Mouse (Mus musculus) layer of hippocampus, adult 18-20 months (tissue): Measurements from ENCODE around the gene Msl1. TPM values are rescaled to one million over a fixed set of nuclear protein-coding genes. Genes with fewer than 3 reads are reported as not detected.
A peak's percentile ranks its signal among the peaks of the same experiment; 100 is the strongest.
"Not testable (repeated sequence)": the region's sequence is repeated elsewhere in the genome, so short reads cannot be mapped to it uniquely, and the experiment has no call there.

ENCODE experiments used
- DNase-seq, 2 experiments: peaks; one replicate each; pipeline ENCODE4 v3.0.0; 2022; ENCODE audit warnings: low spot score in 2 of 2
- total RNA-seq, 2 experiments: library from RNA; stranded (reverse); gene quantifications; 2 replicates each; pipeline ENCODE4 v1.2.3; 2021

Msl1 gene
- total RNA-seq, 2 experiments from 2014 or later, result 178 to 183 TPM

DNA sequence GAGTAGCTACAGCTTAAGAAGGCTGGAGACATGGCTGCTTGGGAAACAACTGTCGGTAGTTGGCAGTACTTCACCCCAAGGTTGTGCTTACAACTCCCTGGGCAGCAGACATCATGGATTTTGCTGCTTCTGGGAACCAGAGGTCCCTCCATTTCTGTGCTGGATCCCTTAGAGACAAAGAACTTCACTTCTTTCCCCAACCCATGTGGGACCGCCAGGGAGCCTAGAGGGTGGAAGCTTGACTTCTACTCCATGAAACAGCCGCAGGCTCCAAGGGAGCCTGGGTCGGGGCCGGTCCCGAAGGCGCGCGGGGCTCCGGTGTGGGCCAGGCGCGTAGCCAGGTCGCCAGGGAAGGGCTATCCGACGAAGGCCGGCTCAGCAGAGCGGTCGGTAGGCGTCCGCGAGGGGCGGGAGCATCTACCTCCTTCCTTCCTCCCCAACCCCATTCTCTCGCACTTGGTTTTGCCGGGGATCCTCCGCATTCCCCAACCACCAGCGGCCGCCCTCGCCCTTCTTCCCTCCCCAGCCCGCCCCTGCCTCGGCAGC is 774 bp upstream of the Msl1 start:
- peak in 1 of 2 experiments; percentile 67 for DNase-seq

DNA sequence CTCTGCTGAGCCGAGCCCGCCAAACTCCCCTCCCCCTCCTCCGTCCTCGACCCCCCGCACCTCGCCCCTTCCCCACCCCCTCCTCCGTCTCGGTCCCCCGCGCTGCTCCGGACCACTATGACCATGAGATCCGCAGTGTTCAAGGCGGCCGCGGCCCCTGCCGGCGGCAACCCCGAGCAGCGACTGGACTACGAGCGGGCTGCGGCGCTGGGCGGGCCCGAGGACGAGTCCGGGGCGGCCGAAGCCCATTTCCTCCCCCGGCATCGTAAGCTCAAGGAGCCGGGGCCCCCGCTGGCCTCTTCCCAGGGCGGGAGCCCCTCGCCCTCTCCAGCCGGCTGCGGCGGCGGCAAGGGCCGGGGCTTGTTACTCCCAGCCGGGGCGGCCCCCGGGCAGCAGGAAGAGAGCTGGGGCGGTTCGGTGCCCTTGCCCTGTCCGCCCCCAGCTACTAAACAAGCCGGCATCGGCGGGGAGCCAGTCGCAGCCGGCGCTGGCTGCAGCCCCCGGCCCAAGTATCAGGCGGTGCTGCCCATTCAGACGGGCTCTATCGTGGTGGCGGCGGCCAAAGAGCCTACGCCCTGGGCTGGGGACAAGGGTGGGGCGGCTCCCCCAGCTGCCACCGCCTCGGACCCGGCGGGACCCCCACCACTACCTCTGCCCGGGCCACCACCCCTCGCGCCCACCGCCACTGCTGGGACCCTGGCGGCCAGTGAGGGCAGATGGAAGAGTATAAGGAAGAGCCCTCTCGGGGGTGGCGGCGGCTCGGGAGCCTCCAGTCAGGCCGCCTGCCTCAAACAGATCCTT is 598 bp downstream of the Msl1 start:
- DNase-seq, result no peak

DNA sequence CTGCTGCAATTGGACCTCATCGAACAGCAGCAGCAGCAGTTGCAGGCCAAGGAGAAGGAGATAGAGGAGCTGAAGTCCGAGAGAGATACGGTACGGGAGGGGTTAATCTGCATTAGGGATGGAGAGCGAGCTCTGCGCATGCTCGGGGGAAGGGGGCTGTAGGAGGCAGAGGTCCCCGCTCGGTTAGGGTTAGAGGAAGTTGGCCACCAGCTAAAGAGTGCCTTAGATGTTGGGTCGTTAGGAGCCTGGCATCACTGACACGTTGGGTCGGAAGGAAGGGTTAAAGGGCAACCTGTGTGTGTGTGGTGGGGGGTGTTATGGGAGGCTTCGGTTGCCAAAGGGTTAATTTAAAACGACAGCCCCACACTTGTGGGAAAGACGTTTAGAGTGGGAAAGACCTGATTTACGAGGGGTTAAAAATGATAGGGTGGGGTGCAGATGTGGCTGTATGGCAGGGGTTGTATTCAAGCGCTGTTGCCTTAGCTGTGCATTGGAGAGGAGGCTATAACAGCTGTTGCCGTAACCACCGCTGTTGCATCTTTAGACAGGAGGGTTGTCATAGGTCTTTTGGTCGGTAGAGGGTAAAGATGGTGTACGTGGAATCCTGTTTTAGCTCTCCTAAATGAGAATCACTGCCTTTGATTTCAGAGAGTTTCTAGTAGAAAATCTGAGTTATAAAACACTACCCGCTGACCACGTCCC is 1.4 kb downstream of the Msl1 start:
- peak; percentile 72 to 79 for DNase-seq

DNA sequence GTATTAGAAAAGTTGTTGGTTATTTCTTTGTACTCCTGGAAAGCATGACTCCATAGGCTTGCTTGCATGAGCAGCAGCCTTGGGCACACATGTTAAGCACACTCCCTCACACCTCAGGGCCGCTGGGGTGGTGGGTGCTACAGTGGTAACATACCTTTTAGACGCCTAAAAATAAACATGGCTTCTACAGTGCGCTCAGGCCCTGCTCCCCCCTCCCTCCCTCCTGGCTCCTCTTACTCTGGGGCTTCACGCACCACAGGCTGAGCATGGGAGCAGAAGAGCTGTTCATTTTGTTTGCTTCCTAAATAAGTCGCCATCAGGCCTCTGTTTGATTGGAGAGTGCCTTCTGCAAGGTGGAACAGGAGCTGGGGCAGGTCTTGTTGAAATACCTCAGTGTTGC is 2.0 kb downstream of the Msl1 start:
- DNase-seq, result no peak

DNA sequence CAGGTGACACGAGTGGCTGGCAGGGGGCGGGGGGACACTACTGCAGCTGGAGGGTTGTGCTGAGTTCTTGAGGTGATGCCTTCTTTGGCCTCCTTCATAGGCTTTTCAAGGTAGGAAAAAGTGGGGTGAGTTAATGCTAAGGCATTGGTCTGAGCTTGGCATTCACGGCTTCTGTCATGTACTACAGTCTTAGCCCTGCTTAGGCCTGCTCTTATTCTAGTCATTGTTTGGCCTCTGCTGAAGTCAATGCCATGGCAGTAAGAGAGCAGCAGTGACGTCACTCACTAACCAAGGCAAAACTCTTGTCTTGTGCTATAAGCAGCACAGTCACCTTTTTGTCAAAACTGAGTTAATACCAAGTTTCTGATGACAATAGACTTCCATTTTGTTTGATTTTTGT is 2.6 kb downstream of the Msl1 start:
- DNase-seq, result no peak

DNA sequence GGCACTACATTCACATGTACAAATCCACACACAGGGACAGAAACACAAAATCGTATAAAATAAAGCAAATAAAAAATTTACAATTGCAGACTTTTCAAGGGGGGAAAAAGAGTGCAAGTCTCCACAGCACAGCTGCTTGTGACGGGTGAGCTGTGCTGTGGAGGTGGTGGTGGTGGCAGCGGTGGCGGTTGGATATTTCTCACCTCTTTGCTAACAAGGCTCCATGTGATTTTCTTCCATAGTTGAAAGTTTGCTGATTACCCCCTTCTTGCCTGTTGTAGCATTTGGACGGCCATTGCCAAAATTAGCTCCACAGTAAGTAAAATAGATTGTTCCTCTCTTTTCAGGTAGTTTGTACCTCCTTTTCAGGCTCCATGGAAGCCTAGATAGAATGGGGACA is 9.3 kb downstream of the Msl1 start, which contains the start of gene Casc3:
Casc3 (plus strand) TSS at position 301 of the 400 bp plus-strand sequence.
- no peak for DNase-seq

DNA sequence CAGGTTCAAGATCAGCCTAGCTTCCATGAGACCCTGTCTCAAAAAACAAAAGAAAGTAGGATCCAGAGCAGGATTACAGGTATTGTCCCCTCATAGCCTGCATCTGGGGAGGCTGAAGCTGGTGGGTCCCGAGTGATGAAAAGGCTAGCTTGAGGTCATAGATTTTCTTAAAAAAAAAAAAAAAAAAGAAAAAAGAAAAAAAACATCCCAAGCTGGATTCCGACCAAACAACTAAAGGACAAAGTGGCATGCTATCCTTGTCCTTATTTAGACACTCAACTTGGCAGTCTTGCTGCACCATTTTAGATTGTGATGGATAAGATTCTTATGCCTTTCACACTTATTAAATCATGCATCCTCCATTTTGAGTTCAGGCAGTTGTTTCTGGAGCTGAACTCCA is 13.1 kb downstream of the Msl1 start:
- no peak for DNase-seq

DNA sequence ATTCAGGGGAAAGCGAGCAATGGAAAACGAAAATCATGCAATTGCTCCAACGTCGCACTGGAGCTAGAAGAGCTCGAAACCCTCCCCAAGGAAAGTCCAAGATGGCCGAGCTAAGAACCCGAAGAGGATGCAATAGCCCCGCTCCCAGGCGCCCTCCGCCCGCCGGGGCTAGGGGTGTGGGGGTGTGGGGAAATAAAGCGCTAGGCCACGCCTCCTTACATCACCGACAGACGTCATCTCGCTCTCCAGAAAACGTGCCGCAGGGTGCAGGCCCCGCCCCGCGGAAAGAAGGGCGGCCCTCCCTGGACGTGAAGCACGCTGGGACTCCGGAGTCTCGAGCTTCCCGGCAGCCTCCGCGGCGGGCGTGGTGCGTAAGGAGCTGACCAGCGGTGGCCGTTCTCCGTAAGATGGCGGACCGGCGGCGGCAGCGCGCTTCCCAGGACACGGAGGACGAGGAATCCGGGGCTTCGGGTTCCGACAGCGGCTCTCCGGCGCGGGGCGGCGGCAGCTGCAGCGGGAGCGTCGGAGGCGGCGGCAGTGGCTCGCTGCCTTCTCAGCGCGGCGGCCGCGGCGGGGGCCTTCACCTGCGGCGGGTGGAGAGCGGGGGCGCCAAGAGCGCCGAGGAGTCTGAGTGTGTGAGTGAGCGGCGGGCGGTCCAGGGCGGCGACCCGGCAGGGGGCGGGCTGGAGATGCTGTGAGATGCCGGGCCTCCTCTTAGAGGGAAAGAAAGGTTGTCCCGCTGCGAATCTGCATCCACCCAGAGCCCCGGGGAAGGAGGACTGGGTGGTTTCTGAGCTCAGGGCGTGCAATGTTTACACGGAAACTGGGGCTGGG is 14.4 kb downstream of the Msl1 start:
- DNase-seq, result peak; percentile 99

DNA sequence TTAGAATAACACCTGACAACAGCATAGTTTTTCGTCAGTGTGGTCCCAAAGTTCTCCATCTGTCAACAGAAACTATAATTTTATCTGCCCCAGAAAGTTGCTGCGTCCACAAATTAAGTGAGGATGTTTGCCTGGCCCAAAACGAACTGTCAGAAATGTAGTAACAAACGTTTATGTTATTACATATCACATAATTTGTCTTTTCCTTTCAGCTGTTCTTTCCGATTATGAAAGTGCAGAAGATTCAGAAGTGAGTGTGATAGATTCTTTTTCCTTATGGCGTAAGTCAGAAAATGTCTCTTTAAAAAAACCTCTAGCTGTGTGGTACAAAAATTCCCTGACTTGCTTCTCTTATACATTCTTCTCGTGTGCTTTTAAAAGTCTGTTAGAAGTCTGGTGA is 15.4 kb downstream of the Msl1 start:
- no peak for DNase-seq

DNA sequence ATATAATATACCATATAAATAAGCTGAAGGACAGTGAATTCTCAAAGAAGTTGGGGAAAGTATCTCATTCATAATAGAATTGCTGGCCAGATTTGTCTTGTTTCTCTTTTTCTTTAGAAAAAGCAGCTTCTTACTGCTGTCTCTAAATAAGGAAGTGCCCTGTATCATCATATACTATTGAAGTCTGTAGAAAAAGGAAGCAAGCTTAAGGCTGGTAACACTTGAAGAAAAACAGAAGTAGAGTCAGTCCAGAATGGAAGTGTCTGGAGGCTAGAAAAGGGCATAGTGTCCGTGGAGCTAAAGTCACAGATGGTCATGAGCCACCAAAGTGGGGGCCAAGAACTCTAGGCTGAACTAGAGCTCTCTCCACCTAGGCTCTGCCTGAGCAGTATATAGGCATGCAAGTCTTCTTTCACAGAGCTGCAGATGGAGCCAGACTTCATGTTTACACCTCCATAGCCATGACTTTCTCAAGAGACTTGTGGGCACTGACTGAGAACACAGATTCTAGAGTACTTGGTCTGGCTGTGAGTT is 21.5 kb downstream of the Msl1 start:
- DNase-seq, result no peak

DNA sequence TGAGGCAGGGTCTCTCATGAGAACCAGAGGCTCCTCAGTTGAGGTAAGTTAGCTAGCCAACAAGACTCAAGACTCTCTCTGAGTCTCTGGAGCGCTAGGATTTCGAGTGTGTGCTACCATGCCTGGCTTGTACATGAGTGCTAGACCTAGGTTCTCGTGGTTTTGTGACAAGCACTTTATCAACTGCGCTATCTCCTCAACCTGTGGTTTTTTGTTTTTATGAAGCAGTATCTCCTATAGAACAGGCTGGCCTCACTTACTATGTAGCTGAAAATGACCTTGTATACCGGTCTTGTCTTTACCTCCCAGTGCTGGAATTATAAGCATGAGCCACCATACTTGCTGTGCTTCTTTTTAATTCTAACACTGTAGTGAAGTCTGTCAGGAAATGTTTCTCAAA is 25.7 kb downstream of the Msl1 start:
- no peak for DNase-seq

DNA sequence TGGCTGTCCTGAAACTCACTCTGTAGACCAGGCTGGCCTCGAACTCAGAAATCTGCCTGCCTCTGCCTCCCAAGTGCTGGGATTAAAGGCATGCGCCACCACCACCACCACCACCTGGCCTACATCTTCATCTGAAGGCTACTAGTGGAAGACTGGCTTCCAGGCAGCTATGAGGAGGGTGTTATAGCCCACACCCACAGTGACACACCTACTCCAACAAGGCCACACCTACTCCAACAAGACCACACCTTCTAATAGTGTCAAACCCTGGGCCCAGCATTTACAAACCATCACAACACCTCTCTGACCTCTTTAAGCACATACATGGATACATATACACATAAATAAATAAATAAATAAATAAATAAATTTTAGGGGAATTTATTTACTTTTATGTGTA is 30.8 kb downstream of the Msl1 start:
- DNase-seq, result not testable (repeated sequence)

DNA sequence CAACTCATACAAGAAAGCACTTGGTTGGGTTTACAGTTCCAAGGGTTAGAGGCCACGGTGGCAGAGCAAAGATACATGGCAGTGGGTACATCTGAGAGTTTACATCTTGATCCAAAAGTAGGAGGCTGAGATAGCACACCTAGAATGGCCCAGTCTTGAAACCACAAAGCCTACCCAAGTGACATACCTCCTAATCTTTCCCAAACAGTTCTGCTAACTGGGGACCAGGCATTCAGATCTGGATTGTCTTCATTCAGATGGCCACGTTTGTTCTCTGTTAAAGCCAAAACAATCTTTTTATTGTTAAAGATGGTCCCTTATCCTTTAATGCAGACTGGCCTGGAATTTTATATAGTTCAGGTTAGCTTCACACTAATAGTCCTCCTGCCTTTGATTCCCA is 32.6 kb downstream of the Msl1 start:
- DNase-seq, result no peak

DNA sequence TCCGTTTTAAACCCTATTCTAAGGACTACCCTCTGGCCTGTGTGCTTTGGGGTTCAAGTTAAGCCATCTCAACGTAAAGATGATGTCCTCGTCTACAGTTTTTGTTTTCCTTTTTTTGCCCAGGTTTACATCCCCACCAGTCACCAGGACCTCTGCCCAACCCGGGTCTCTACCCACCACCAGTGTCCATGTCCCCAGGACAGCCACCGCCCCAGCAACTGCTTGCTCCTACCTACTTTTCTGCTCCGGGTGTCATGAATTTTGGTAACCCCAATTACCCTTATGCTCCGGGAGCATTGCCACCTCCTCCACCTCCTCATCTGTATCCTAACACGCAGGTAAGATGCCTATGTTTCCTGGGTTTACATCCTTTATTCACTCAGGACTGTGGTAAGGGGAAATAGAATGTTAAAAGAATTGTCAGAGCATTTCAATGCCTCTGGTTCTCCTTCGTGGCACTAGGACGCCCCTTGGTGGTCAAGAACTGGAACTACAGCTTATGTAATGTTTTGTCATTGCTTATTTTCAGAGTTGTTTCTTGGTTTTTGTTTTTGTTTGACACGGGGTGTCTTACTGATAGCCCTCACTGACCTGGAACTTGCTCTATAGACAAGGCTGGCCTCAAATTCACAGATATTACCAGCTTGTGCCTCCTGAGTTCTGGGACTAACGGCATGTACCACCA is 33.9 kb downstream of the Msl1 start:
- no peak for DNase-seq

DNA sequence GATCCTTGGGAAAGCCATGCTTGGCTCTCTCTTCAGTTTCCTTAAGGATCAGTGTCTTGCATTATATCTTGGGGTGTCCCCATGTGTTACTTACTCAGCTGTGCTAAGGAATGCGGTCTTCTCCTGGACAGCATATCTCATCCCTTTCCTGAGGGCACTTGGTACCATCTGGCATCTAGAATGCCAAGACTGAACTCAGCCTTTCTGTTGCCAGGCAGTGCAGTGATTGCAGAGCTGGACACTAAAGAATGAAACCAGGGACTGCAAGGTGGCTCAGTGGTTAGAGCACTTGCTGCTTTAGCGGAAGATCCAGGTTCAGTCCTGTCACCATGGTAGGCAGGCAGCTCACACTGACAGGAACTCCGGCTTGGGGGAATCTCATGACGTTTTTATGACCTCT is 34.6 kb downstream of the Msl1 start:
- no peak for DNase-seq

DNA sequence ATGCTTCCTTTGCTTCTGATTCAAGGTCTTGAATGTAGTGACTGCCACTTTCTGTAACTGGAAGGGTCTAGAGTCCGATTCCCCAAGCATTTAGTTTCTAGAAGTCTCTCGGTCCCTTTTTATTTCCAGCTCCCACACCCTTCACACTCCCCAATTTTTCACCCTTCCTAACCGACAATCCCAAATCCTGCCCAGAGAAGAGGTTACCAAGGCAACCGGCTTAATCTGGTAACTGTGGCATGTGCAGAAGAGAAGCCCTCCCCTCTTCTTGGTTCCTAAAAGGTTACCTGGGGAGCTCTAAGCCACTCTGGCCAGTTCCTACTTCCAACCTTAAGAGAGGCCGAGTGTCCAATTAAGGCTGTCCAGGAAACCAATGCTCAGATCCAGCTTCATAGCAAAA is 40.0 kb downstream of the Msl1 start:
- DNase-seq, result peak in 1 of 2 experiments; percentile 66

DNA sequence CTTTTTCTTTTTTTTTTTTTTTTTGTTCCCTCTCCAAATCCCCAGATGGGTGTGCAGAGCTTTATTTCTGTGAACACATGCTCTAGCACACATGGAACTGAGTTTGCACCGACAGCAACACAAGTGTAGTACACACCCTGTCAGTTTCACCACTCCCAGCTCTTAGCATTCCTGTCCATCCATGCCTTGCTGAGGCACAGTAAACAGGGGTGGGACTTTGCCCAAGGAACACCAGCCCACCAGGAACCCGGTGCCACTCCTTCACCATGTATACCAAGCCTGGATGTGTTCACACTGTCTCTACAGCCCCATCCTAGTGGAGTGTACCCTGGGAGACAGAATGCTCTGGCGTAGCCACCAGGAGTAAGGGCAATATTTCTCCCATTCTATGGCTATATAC is 40.4 kb downstream of the Msl1 start:
- peak in 1 of 2 experiments; percentile 60 for DNase-seq

DNA sequence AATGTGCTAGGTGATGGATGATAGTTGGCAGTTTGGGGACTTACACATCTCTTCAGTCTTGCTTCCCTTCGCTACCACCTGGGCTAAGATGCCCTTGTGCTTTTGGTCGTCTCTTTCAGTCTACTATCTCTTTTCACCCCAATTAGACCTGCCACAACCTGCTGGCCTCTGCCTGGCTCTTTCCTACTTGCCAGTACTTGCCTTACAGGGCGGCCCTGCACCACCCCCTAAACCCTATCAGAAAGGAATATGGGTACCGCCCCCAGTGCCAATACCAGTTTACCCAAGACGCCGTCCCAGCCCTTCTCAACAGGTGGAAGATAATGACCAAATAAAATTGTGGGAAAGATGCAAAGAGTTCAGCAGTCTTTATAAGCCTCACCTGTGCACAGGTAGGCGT is 40.8 kb downstream of the Msl1 start:
- no peak for DNase-seq

DNA sequence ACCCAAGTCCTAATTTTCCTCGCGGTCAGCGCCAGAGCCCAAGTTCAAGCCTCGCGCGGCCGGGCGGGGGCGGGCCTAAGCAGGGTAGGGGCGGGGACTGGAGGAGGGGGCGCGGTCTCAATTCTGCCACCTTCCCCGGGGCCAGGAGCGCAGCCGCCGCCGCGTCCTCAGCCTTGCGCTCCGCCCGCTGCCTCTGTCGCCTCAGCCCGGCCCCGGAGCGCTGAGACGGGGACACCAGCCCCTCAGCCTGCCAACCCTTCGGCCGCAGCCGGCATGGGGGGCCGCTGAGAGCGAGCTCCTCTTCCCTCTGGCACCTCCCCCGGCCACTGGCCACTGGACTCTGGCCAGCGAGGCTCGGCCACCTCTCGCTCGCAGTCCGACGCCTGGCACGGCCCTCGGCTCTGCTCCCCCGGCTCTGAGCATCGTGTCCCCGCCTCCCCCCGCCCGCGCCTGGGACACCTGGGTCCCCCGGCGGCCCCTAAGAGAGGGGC is 41.4 kb downstream of the Msl1 start, which contains the start of gene Rapgefl1:
Rapgefl1 (plus strand) TSS at position 135 of the 491 bp plus-strand sequence.
- peak; percentile 79 to 86 for DNase-seq

DNA sequence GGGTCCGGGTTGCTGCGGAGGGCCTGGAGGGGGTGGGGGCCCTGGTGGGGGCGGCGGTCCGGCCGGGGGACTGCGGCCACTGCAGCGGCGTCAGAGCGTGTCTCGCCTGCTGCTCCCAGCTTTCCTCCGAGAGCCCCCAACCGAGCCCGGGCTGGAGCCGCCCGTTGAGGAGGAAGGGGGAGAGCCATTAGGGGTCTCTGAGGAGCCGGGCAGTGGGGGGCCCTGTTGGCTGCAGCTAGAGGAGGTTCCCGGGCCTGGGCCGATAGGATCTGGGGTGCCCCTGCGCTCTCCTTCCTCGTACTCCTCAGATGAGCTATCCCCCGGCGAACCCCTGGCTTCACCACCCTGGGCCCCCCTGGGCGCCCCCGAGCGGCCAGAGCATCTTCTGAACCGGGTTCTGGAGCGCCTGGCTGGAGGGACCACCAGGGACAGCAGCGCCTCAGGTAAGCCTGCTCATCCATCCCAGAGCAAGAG is 42.0 kb downstream of the Msl1 start:
- DNase-seq, result no peak
